Mouse (Mus musculus): ENCODE results near the gene Pfn1. TPM values are rescaled to one million over a fixed set of nuclear protein-coding genes. Genes with fewer than 3 reads are reported as not detected.

The Pfn1 gene
- total RNA-seq, 2 experiments from 2014 or later: 326 to 341 TPM

GRCm38 (mm10) chr11:70678092-70678491 lies 23.6 kb upstream of the Pfn1 start:
- no peak for DNase-seq (ENCODE audit: low spot score in 2 of 2)

GRCm38 (mm10) chr11:70674501-70674900 lies 20.1 kb upstream of the Pfn1 start:
- no peak for DNase-seq (ENCODE audit: low spot score in 2 of 2)

GRCm38 (mm10) chr11:70674014-70674413 lies 19.6 kb upstream of the Pfn1 start:
- DNase-seq (ENCODE audit: low spot score in 2 of 2): no peak

- no peak for DNase-seq (ENCODE audit: low spot score in 2 of 2)
Measured at GRCm38 (mm10) chr11:70671333-70672047, 17.0 kb upstream of the Pfn1 start.

GRCm38 (mm10) chr11:70670483-70670882 lies 16.0 kb upstream of the Pfn1 start:
- no peak for DNase-seq (ENCODE audit: low spot score in 2 of 2)

GRCm38 (mm10) chr11:70669582-70670345 lies 15.3 kb upstream of the Pfn1 start:
- DNase-seq (ENCODE audit: low spot score in 2 of 2): peak; percentile 43 to 75

GRCm38 (mm10) chr11:70668771-70669505 lies 14.5 kb upstream of the Pfn1 start, which contains the start of gene Spag7:
Gene Spag7 (minus strand): TSS chr11:70669416.
- peak; percentile 98 to 99 for DNase-seq (ENCODE audit: low spot score in 2 of 2)

- no peak for DNase-seq (ENCODE audit: low spot score in 2 of 2)
Measured at GRCm38 (mm10) chr11:70668335-70668770, 13.9 kb upstream of the Pfn1 start.

GRCm38 (mm10) chr11:70667271-70668150 lies 13.1 kb upstream of the Pfn1 start:
- no peak for DNase-seq (ENCODE audit: low spot score in 2 of 2)

- no peak for DNase-seq (ENCODE audit: low spot score in 2 of 2)
Measured at GRCm38 (mm10) chr11:70666687-70667086, 12.2 kb upstream of the Pfn1 start.

GRCm38 (mm10) chr11:70664741-70665140 lies 10.3 kb upstream of the Pfn1 start:
- DNase-seq (ENCODE audit: low spot score in 2 of 2): no peak

- no peak for DNase-seq (ENCODE audit: low spot score in 2 of 2)
Measured at GRCm38 (mm10) chr11:70663957-70664356, 9.5 kb upstream of the Pfn1 start.

GRCm38 (mm10) chr11:70663101-70663500 lies 8.7 kb upstream of the Pfn1 start:
- no peak for DNase-seq (ENCODE audit: low spot score in 2 of 2)

GRCm38 (mm10) chr11:70660571-70660970 lies 6.1 kb upstream of the Pfn1 start:
- no peak for DNase-seq (ENCODE audit: low spot score in 2 of 2)

- DNase-seq (ENCODE audit: low spot score in 2 of 2): no peak
Measured at GRCm38 (mm10) chr11:70658942-70659341, 4.5 kb upstream of the Pfn1 start.

GRCm38 (mm10) chr11:70658521-70658920 lies 4.1 kb upstream of the Pfn1 start:
- DNase-seq (ENCODE audit: low spot score in 2 of 2): no peak

- DNase-seq (ENCODE audit: low spot score in 2 of 2): no peak
Measured at GRCm38 (mm10) chr11:70657991-70658390, 3.5 kb upstream of the Pfn1 start.

GRCm38 (mm10) chr11:70657573-70657972 lies 3.1 kb upstream of the Pfn1 start:
- no peak for DNase-seq (ENCODE audit: low spot score in 2 of 2)

- DNase-seq (ENCODE audit: low spot score in 2 of 2): no peak
Measured at GRCm38 (mm10) chr11:70656964-70657363, 2.5 kb upstream of the Pfn1 start, which contains the start of gene Eno3. Gene Eno3 (plus strand): TSS chr11:70657202.

GRCm38 (mm10) chr11:70656456-70656927 lies 2.0 kb upstream of the Pfn1 start:
- DNase-seq (ENCODE audit: low spot score in 2 of 2): no peak

Measured in layer of hippocampus, adult 18-20 months (tissue).